Mouse (Mus musculus) midbrain, embryonic 11.5 days (tissue): ENCODE measurements around the gene Rack1. TPM values are rescaled to one million over a fixed set of nuclear protein-coding genes. Genes with fewer than 3 reads are reported as not detected.
A peak's percentile ranks its signal among the peaks of the same experiment; 100 is the strongest.

ENCODE experiments used
- ATAC-seq: fragments of 200-750 bp; cut with Nextera tagmentation; 2 replicates; pipeline ENCODE4 v1.8.0; 2017; ENCODE audit warnings: moderate TSS enrichment, moderate library complexity; ENCODE audit not compliant: low FRiP score
- DNase-seq: peaks from one replicate; pipeline ENCODE4 v3.0.0; 2015; ENCODE audit warnings: low spot score; ENCODE audit errors: missing footprints
- H3K27ac ChIP-seq: fragments of 300-500 bp; sonication (generic); 2 replicates; pipeline ENCODE4 v1.5.1; 2014; ENCODE audit warnings: low read depth, low read length
- H3K27me3 ChIP-seq: fragments of 300-500 bp; sonication (generic); 2 replicates; pipeline ENCODE4 v1.6.1; 2014; ENCODE audit warnings: mild to moderate bottlenecking, low read length, moderate library complexity, mixed read lengths; ENCODE audit not compliant: control insufficient read depth, insufficient read depth
- H3K36me3 ChIP-seq: fragments of 300-500 bp; sonication (generic); 2 replicates; pipeline ENCODE4 v1.6.1; 2014; ENCODE audit warnings: mild to moderate bottlenecking, low read length, moderate library complexity, mixed read lengths; ENCODE audit not compliant: control insufficient read depth, insufficient read depth
- H3K4me1 ChIP-seq: fragments of 300-500 bp; sonication (generic); 2 replicates; pipeline ENCODE4 v1.6.1; 2014; ENCODE audit warnings: low read length; ENCODE audit not compliant: control insufficient read depth, insufficient read depth
- H3K4me2 ChIP-seq: fragments of 300-500 bp; sonication (generic); 2 replicates; pipeline ENCODE4 v1.6.1; 2014; ENCODE audit warnings: mild to moderate bottlenecking, moderate library complexity
- H3K4me3 ChIP-seq: fragments of 300-500 bp; sonication (generic); 2 replicates; pipeline ENCODE4 v1.5.1; 2014; ENCODE audit warnings: low read depth, low read length
- H3K9ac ChIP-seq: fragments of 300-500 bp; sonication (generic); 2 replicates; pipeline ENCODE4 v1.6.1; 2014; ENCODE audit warnings: low read length
- H3K9me3 ChIP-seq: fragments of 300-500 bp; sonication (generic); 2 replicates; pipeline ENCODE4 v1.6.1; 2016; ENCODE audit warnings: low read length; ENCODE audit not compliant: control insufficient read depth
- WGBS: fragments of 180-500 bp; shearing (Covaris S2); extraction: QIAGEN DNeasy Blood & Tissue Kit; methylation state at CpG from one replicate; pipeline ENCODE4 v1.1.7; 2014; 5-methylcytosine and 5-hydroxymethylcytosine counted together
- polyA plus RNA-seq: library from polyadenylated mRNA; unstranded; fragments of >200 nt; fragmentation: Nextera tagmentation; extraction: Ambion mirVana; gene quantifications from 2 replicates; pipeline ENCODE4 v1.2.1, GENCODE M21; 2014

The Rack1 gene
- polyA plus RNA-seq, 1 experiment from 2014 or later = 633 TPM

GRCm38 (mm10) chr11:48801831-48802772 is 2.0 kb downstream of the Rack1 start:
- Histone ChIP-seq H3K4me2 (peak overlapping the region; percentile 96), H3K4me3 (peak overlapping the region; percentile 95), H3K27me3 (no peaks in the 10 kb centered on the region), H3K9ac (peak overlapping the region; percentile 95), H3K4me1 (peaks cover 17% of the 10 kb centered on the region), H3K9me3 (no peaks in the 10 kb centered on the region), H3K36me3 (peaks cover 47% of the 10 kb centered on the region), H3K27ac (no peak overlapping the region)
- no peak for DNase-seq
- WGBS = 79% methylated on average over 17 of the region's 17 CpGs
- ATAC-seq = no peak

DNA sequence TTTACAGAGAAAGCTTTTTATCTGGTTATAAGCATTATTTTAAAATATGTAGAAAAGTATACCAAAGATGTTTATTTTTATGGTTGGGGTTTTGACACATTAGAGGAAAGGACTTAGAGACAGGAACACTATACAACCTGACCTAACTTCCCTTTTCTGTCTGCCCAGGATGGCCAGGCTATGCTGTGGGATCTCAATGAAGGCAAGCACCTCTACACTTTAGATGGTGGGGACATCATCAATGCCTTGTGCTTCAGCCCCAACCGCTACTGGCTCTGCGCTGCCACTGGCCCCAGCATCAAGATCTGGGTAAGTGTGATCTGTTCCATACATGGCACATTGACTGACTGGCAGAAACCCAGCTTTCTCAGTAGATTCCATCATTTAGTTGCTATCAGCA is 3.9 kb downstream of the Rack1 start:
- no peak for ATAC-seq
- no peak overlapping the region for H3K4me3 ChIP-seq
- no peak for DNase-seq
- no peak overlapping the region for H3K4me2 ChIP-seq
- peaks cover 59% of the 10 kb centered on the region for H3K36me3 ChIP-seq
- no peak overlapping the region for H3K27ac ChIP-seq
- no peaks in the 10 kb centered on the region for H3K9me3 ChIP-seq
- no peaks in the 10 kb centered on the region for H3K27me3 ChIP-seq
- no peak overlapping the region for H3K9ac ChIP-seq
- peaks cover 13% of the 10 kb centered on the region for H3K4me1 ChIP-seq
- 93% methylated on average over 2 of the region's 2 CpGs for WGBS

GRCm38 (mm10) chr11:48804922-48805321 is 4.8 kb downstream of the Rack1 start:
- 89% methylated on average over 2 of the region's 2 CpGs for WGBS
- Histone ChIP-seq H3K27me3 (no peaks in the 10 kb centered on the region), H3K4me3 (no peak overlapping the region), H3K4me2 (no peak overlapping the region), H3K9ac (no peak overlapping the region), H3K9me3 (no peaks in the 10 kb centered on the region), H3K27ac (no peak overlapping the region), H3K36me3 (peaks cover 62% of the 10 kb centered on the region), H3K4me1 (peaks cover 13% of the 10 kb centered on the region)
- no peak for DNase-seq
- ATAC-seq = no peak

GRCm38 (mm10) chr11:48806856-48807562 is 6.9 kb downstream of the Rack1 start:
- peaks cover 3% of the 10 kb centered on the region; the same call in 1 of the 2 replicates for H3K4me1 ChIP-seq
- WGBS = 64% methylated on average over 21 of the region's 21 CpGs
- DNase-seq = no peak
- no peaks in the 10 kb centered on the region for H3K9me3 ChIP-seq
- no peak overlapping the region for H3K27ac ChIP-seq
- ATAC-seq = peak; percentile 56
- H3K4me2 ChIP-seq = no peak overlapping the region
- H3K4me3 ChIP-seq = no peak overlapping the region
- H3K36me3 ChIP-seq = peaks cover 60% of the 10 kb centered on the region
- H3K9ac ChIP-seq = no peak overlapping the region
- H3K27me3 ChIP-seq = no peaks in the 10 kb centered on the region

- Histone ChIP-seq H3K27ac (no peak overlapping the region), H3K9me3 (no peaks in the 10 kb centered on the region), H3K27me3 (no peaks in the 10 kb centered on the region), H3K9ac (no peak overlapping the region), H3K4me3 (no peak overlapping the region), H3K4me2 (no peak overlapping the region), H3K36me3 (peaks cover 59% of the 10 kb centered on the region), H3K4me1 (no peaks in the 10 kb centered on the region)
- 74% methylated on average over 14 of the region's 14 CpGs for WGBS
- DNase-seq (no peak), ATAC-seq (peak; percentile 26)
Measured at GRCm38 (mm10) chr11:48807563-48808303, 7.6 kb downstream of the Rack1 start.

DNA sequence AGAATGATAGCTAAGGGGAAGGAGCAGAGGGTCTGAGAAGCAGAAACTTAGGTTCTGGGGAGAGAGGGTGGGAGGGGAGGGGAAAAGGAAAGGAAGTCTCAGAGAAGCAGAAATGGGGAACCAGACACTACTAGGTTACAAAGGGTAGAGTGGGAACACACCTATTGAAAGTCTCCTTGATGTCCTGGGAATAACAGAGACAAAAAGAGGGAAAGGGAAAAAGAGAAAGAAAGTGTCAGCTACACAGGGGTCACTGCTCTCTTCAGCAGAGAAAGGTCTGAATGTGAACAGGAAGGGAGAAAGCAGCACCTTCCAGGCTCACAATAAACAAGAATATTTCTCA is 8.1 kb downstream of the Rack1 start:
- Histone ChIP-seq H3K36me3 (peaks cover 54% of the 10 kb centered on the region), H3K9me3 (no peaks in the 10 kb centered on the region), H3K4me1 (no peaks in the 10 kb centered on the region), H3K4me2 (no peak overlapping the region), H3K27me3 (no peaks in the 10 kb centered on the region), H3K9ac (no peak overlapping the region), H3K4me3 (no peak overlapping the region), H3K27ac (no peak overlapping the region)
- DNase-seq = no peak
- ATAC-seq = no peak

DNA sequence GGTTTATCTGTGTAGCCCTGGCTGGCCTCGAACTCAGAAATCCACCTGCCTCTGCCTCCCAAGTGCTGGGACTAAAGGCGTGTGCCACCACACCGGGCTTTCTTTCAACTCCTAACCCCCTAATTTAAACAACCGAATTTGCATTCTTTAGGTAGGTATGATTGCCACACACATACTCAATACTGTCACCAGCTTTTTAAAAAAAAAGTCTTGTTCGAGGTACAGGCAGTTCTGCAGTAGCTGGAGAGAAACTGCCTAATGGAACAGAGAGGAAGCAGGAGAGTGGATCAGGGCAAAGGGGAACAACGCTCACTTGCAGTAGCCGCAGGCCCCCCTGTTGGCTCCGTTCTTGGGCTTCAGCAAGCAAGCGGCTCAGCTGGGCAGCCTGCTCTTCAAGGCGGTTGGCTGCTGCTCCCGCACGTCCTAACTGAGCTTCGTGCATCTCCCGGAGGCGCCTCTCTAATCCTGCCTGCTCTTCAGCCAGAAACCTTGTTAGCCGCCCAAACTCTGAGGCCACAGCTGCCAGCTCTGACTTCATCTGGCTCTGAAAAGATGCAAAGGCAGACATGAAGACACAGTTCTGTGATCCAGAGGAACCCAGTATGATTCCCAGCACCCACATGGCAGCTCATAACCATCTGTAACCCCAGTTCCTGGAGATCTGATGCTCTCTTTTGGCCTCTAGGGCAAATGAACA is 8.8 kb downstream of the Rack1 start:
- Histone ChIP-seq H3K27ac (no peak overlapping the region), H3K9me3 (no peaks in the 10 kb centered on the region), H3K9ac (no peak overlapping the region), H3K4me2 (no peak overlapping the region), H3K4me3 (no peak overlapping the region), H3K36me3 (peaks cover 49% of the 10 kb centered on the region), H3K4me1 (no peaks in the 10 kb centered on the region), H3K27me3 (no peaks in the 10 kb centered on the region)
- no peak for DNase-seq
- ATAC-seq = 0 out of 2 replicates have a peak, but pooled peaks have one; percentile 3
- WGBS = 65% methylated on average over 16 of the region's 16 CpGs

DNA sequence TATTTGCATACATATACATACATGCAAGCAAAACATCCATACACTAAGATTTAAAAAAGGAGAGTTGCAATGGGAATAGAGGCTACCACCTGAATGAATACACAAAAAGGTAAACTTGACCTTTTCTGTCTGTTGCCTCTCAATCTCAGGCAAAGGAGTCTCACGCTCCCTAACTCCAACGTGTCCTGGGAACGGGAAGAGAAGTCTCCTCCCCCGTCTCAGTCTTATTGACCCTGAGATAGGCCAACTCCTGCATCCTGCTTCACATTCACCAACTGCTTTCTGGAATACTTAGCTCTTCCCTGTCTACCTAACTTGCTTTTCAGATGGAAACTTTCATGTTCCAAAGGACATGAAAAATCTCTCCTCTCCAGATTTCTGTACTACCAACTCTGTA is 9.3 kb downstream of the Rack1 start:
- no peak overlapping the region for H3K4me2 ChIP-seq
- H3K36me3 ChIP-seq = peaks cover 44% of the 10 kb centered on the region
- H3K4me1 ChIP-seq = no peaks in the 10 kb centered on the region
- no peak overlapping the region for H3K27ac ChIP-seq
- H3K9ac ChIP-seq = no peak overlapping the region
- ATAC-seq (no peak), DNase-seq (no peak)
- no peak overlapping the region for H3K4me3 ChIP-seq
- 70% methylated on average over 4 of the region's 4 CpGs for WGBS
- H3K27me3 ChIP-seq = no peaks in the 10 kb centered on the region
- H3K9me3 ChIP-seq = no peaks in the 10 kb centered on the region
